Mouse (Mus musculus): ENCODE data around the gene Sspn.
A peak's percentile ranks its signal among the peaks of the same experiment; 100 is the strongest.

Gene Sspn

DNA sequence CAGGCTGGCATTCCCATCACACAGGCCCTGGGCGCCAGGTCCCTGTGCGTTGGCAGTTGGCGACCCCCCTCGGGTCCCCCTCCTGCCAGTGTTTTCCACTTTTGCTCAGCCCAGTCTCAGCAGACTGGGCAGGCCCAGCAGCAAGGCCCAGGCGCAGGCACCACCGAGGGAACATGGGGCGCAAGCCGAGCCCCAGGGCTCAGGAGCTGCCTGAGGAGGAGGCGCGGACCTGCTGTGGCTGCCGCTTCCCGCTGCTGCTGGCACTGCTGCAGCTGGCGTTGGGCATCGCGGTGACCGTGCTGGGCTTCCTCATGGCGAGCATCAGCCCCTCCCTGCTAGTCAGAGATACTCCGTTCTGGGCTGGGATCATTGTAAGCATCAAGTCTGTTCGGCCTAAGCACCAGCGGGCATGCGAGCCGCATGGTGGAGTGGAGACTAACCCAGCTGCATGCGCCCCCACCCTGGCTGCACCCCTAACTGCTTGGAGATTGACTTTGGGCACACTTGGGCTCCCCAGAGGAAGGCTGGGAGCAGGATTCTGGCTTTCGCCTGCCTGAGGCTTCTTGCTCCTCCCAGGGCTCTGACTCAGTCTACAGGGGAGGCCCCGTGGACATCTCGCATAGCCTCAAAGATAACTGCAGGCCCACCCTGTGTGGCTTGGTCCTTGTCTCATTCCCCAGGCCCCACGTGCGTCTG lies 2.7 kb downstream of the Sspn start:
- peak; percentile 41 to 56 for DNase-seq (ENCODE audit: low spot score in 2 of 2)

GRCm38 (mm10) chr6:145934697-145935240 lies 3.3 kb downstream of the Sspn start:
- DNase-seq (ENCODE audit: low spot score in 2 of 2): no peak

- no peak for DNase-seq (ENCODE audit: low spot score in 2 of 2)
Measured at GRCm38 (mm10) chr6:145935912-145936311, 4.5 kb downstream of the Sspn start.

DNA sequence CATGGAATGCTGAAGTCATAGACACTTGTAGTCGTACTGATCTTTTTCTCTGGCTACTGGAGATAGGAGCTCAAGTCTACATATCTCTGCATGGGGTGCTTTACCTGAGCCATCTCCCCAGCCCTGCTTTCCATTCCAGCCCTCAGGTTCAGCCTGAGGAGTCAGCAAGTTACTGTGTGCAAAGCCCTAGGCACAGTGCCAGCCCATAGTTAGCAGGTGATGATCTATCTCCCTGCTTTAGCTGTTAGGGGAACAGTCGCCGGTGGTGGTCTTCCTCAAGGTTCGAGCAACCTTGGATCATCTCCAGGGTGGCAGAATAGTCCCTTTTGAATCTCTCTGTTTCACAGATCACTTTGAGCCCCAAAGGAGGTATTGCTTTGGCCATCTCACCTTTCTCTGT lies 5.1 kb downstream of the Sspn start:
- DNase-seq (ENCODE audit: low spot score in 2 of 2): no peak

DNA sequence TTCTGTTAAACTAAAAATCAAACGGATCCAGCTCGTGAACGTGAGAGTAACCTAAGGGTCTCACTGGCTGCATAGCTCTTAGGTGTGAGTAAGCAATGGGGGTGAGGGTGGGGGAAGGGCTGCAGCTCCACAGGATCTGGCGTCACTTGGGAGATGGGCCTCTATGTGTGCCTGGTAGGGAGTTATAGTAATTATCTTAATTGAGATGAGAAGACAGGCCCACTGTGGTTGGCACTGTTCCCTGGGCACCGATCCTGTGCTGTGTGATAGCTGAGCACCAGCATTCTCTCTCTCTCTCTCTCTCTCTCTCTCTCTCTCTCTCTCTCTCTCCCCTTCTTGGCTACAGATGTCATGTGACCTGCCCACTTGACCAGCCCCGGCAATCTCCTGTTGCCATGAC lies 9.4 kb downstream of the Sspn start:
- no peak for DNase-seq (ENCODE audit: low spot score in 2 of 2)

DNA sequence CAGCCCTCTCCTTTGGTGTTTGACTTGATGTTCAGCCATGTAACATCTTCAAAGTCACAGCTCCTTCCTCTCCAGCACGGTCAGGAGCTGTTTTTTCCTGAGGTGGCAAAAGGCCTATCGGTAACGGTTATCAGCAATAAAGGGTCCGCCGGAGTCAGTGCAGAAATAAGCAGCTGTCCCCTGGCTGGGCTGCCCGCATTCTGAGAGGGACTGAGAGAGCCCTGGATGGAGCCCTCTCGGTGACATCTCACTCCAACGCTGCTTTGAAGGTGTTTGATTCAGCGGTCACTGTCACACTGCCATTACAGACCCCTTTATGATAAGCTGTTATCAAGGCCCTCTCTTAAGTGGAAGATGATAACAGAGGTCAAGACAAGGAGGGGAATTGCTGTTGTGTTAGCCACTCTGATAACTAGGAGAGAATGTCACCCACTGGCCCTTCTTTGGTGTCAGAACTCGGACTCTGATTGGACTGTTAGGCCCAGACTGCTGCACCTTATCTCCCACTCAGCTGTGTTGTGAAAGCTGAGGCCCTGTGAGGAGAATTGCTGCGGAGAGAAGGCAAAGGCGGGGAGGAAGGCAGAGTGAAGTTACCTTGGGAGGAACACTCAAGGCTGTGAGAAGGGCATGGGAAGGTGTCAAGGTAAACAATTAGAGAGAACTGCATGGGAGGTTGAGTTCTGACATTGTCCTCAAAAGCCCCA lies 11.0 kb downstream of the Sspn start:
- no peak for DNase-seq (ENCODE audit: low spot score in 2 of 2)

- DNase-seq (ENCODE audit: low spot score in 2 of 2): no peak
Measured at GRCm38 (mm10) chr6:145943414-145943813, 12.0 kb downstream of the Sspn start.

DNA sequence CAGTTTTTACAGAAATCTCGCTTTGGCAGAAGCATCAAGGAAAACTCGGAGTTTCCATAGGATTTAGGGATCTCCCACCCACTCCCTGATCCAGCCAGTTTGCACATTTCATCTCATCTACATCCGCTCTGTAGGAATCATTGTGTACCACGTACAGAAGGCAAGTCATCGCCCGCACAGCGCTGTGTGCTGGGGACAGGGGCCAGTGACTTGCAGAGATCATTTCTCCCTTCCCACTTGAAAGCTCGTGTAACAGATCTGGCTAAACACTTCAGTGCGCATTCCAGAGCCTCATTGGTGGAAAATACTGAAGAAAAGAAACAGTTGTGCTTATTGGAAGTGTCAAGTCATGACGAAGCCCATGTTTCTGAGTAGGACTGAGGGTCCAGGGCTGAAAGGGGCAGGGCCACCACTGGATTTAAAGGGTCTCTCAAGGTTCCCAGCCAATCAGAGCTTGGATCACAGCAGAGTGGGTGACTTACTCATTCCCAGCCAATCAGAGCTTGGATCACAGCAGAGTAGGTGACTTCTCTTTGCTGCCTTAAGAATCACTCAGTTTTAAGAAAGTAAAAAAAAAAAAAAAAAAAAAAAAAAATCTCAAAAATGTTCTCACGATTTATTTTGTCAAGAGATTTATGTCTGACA lies 14.4 kb downstream of the Sspn start:
- DNase-seq (ENCODE audit: low spot score in 2 of 2): no peak

DNA sequence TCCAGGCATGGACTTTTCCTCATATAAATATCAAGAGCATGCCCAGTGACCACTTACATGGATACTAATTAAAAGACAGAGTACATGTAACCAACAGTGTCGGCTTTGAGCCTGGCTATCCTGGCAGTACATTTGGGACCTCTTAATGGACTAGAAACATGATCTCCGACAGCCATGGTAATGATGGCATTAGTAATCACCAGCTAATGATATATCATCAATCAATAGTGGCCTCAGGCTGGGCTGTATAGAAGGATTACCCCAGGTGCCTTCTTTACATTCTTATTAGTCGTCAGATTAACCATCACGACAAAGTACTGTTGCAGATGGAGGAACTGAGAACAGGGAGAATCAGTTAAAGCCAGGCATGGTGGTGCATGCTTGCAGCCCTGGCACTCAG lies 17.6 kb downstream of the Sspn start:
- DNase-seq (ENCODE audit: low spot score in 2 of 2): no peak

GRCm38 (mm10) chr6:145950626-145951025 lies 19.2 kb downstream of the Sspn start:
- DNase-seq (ENCODE audit: low spot score in 2 of 2): no peak

GRCm38 (mm10) chr6:145952594-145952993 lies 21.2 kb downstream of the Sspn start:
- DNase-seq (ENCODE audit: low spot score in 2 of 2): no peak

GRCm38 (mm10) chr6:145953121-145953896 lies 21.9 kb downstream of the Sspn start:
- DNase-seq (ENCODE audit: low spot score in 2 of 2): no peak

DNA sequence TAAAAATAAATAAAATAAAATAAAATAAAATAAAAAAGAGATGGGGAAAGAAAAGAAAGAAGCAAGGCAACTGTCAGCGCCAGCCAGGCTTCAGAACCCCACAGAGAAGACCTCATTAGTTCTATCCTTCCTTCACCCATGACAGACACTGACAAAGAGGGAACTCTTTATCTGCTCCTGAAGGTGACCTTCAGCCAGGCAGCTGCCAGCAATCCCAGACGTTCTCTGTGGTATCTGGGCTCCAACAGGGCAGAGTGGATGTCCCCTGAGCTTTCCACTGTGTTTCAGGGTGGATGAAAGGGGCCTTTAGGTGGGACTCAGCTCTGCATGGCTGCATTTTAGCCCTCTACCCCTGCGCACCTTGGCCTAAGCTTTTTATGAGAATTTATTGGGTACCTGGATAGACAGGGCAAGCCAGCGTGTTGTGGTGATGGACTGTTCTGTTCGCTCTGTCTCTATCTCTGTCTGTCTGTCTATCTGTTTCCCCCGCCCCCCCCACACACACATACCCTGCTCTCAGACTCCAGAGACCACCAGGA lies 26.1 kb downstream of the Sspn start:
- no peak for DNase-seq (ENCODE audit: low spot score in 2 of 2)

GRCm38 (mm10) chr6:145958070-145958469 lies 26.6 kb downstream of the Sspn start:
- DNase-seq (ENCODE audit: low spot score in 2 of 2): no peak

GRCm38 (mm10) chr6:145961047-145961446 lies 29.6 kb downstream of the Sspn start:
- no peak for DNase-seq (ENCODE audit: low spot score in 2 of 2)

DNA sequence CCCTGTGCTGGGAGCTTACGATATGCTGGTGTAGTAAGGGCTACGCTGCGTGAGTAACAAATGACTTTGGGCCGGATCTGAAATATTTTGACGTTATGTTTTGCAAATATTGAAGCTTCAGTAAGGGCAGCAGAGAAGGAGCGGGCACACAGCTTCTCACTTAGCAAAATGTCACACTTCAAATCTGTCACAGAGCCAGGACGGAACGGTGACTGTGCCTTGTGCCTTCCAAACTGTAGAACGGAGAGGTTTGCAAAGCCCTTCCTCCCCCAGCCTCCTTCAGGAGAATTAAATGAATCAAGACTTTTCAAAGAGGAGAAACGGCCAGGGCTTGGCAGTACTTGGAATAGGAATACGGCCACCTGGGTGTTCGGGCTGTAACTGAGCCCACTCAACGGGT lies 32.5 kb downstream of the Sspn start:
- no peak for DNase-seq (ENCODE audit: low spot score in 2 of 2)

GRCm38 (mm10) chr6:145967693-145968092 lies 36.3 kb downstream of the Sspn start:
- no peak for DNase-seq (ENCODE audit: low spot score in 2 of 2)

DNA sequence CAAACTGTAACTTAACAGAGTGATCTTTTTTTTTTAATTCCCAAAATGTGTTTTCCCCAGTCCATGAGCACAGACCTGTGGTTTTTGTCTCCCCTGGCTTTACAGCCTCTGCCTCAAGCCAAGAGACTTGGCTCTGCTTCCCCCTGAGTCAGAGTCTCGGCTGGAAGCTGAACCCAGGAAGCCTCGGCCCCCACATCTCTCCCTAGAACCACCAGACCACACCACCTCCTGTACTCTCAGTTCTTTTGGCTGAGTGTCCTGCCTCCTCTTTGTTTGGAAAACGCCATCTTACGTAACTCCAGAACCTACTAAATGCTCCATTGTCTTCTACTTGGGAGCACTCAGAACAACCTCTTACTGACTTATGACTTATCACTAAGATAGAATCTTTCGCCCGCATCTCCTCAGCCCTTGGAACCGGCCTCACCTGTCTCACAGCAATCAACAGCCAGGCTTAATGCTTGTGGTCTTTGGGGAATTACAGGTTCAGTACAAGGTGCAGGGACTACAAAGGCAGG lies 36.9 kb downstream of the Sspn start:
- no peak for DNase-seq (ENCODE audit: low spot score in 2 of 2)

DNA sequence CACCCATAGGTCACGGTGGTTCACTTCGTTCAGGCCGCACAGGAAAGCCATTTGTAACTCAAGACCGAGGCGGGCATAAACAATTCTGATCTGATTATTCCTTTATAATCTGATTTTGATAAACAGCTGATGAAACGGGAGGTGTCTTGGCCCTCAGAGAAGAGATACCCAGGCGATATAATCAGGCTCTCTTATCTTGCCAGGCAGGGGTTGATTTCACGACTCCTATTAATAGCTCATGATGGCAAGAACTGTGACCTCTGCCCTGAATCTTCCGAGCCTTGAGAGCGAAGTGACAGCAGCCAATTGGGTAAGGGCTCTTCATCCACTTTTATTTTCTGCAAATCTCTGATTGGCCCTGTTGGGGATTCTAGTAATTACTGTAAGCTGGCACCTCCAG lies 37.4 kb downstream of the Sspn start:
- DNase-seq (ENCODE audit: low spot score in 2 of 2): no peak

- DNase-seq (ENCODE audit: low spot score in 2 of 2): no peak
Measured at GRCm38 (mm10) chr6:145969572-145969971, 38.1 kb downstream of the Sspn start.

- DNase-seq (ENCODE audit: low spot score in 2 of 2): no peak
Measured at GRCm38 (mm10) chr6:145972107-145972506, 40.7 kb downstream of the Sspn start.

All from frontal cortex, postnatal 14 days (tissue).